Mouse (Mus musculus): Measurements from ENCODE around the gene Pla2r1.

The Pla2r1 gene

DNA sequence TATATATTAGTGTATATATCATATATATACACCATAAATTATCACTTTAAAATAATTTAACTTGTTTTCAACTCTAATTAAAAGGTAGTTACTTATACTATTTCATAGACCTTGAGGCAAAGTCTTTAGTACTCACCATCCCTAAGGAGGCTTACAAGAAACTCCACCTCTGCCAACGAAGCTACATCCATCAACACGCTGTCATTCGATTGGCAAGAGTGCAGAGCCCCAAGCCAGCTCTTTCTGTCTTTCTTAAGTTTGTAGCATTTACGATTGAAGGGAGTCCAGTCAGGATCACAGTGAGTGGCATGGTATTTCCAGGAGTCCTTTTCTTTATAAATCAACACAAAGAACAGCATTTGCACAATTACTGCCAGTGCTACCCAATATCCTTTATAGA lies 49.1 kb downstream of the Pla2r1 start:
- DNase-seq (ENCODE audit: inconsistent ontology term) = no peak

DNA sequence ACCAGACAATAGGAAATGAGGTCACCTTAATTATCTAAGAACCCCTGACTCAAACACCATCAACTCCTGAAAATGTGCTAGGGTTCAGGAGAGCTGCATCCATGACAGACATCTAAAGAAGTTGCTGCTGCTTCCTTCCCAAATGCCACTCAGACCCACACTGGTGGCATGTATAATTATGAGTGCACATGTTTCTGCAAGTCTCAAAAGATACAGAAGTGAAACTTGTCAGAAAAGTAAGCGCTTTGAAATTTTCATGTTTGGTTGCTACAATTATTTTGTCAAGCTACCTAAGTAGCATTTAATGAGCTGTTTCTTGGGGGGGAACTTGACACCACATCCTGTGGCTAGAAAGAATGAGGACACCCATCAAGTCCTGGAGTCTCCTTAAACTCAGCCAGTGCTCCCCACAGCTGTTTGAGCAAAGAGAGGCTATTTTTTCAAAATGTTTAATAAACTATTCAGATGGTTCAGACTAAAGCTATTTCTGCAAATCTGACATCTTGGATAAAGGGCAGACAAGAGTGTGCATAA lies 52.5 kb downstream of the Pla2r1 start:
- no peak for DNase-seq (ENCODE audit: inconsistent ontology term)

DNA sequence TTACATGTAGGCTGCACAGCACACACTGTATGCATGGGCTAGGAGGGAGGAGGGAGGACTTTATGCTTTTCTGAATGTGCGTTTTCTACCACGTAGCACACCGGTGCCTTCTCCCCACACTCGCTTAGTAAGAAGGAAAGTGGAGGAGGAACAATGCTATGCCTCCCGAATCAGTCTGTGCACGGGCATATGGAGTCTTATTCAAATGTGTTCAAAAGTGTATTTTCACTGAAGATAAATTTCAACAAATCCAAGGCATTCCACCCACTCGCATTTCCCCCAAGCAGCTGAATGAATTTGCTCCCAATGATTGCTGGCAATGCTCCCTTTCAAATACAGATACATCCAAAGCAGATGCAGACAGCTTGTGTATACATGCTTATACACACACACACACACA lies 73.2 kb downstream of the Pla2r1 start:
- DNase-seq (ENCODE audit: inconsistent ontology term) = no peak

DNA sequence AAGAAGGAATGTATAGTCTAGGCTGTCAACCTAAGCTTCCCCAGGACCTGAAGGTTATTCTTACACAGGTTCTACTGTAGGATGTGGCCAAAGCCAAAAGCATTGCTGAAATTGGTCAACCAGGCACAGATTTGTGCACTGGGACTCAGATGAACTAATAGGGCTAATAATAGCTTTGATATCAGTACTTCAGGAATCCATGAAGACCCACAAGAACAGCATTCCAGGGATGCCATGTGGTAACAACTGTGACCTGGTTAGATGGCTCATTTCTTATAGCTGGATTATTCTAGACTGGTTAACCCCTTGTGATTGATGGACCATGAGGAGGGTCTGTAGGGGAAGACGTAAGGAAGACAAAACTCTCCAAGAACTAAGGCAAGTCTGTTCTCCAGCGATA lies 74.3 kb downstream of the Pla2r1 start:
- DNase-seq (ENCODE audit: inconsistent ontology term) = peak; percentile 57

DNA sequence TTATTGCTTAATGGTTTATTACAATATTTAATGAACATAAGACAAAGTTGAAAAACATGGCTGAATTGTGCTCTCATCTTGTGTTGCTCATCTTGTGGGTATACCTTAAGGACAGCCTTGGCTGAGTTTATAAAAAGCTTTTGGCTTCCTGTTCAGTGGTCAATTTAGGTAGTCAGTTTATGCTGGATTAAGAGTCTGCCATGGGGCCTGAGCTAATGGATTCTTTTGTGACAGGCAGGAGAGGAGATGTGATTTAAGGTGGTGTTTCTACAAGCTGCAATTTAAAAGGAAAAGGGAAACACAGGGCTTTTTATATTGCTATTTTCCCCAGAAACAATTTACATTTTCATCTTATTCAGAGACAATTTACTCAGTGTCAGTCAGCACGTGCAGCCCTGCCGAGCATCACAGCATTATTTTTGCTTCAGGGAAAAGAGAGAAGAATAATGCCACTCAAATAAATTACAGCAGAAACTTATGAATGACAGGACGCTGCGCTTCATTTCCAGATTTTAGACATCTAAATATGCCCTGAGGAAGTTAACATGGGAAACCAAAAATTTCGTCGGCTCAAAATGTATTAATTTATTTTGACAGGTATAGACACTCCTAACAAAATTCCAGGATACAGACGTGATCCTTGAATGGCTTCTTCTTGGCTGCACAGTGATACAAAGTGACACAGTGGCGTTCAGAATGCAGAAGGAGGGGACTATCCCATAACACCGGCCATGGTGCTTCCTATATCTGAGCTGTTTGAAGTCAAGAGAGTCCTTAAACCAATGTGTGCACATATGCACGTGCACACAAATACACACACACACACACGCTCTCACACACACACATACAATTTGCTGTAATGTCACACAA lies 84.0 kb downstream of the Pla2r1 start:
- no peak for DNase-seq (ENCODE audit: inconsistent ontology term)

DNA sequence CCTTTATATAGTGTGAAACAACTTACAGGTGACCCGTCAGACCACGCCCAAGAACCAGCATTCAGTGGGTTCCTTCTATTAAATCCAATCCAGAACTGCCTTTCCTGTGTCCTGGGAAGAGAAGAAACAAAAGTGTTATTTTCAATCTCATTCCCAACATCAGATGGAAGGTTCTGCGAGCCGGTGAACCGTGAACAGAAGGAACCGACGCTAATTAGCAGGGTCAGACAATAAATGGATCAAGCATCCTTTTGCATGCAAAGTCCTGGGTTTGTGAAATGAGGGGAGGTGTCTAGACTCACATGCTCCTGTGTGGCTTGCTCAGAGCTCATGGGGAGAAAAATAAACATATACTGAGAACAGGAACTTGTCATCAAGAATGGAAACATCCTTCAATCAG lies 100.7 kb downstream of the Pla2r1 start:
- DNase-seq (ENCODE audit: inconsistent ontology term) = peak; percentile 19

DNA sequence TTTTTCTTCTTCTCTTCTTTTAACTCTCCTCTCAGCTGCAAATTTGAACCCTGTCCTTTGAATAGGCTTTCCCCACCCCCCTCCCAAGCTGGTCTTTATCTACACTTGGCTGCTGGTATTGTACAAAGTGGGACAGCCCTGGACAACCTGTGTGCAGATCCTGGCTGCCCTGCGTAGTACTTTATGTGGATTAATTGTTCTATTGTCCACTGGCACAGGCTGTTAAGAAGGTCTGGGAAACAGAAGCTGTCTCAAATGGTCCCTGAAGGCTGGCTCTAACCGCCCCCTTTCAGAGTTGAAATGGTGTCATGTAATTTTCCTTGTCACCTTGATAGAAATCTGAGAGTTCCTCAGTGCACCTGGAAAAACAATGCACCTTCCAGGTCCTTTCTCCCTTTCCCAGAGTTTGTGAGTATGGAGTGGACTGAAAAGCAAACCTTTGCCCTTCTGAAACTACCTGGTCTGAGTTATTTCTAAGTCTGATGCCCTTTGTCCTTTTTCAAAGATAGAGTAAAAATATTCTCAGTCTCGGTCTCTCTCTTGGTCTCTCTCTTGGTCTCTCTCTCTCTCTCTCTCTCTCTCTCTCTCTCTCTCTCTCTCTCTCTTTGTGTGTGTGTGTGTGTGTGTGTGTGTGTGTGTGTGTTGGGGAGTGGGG lies 101.9 kb downstream of the Pla2r1 start:
- DNase-seq (ENCODE audit: inconsistent ontology term) = no peak

DNA sequence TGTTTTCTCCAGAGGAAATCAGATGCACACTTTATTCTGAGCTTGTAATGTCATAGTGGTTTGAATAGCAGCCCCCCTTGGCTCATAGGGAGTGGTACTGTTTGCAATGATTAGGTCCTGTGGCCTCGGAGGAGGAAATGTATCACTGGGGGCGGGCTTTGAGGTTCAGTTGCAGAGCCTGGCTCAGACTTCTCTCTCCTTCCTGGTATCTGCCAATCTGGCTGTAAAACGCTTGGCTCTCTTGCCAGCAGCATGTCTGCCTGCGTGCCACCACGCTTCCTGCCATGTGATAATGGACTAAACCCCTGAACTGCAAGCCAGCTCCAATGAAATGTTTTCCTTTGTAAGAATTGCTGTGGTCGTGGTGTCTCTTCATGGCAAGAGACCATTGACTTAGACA lies 103.4 kb downstream of the Pla2r1 start:
- peak; percentile 2 for DNase-seq (ENCODE audit: inconsistent ontology term)

DNA sequence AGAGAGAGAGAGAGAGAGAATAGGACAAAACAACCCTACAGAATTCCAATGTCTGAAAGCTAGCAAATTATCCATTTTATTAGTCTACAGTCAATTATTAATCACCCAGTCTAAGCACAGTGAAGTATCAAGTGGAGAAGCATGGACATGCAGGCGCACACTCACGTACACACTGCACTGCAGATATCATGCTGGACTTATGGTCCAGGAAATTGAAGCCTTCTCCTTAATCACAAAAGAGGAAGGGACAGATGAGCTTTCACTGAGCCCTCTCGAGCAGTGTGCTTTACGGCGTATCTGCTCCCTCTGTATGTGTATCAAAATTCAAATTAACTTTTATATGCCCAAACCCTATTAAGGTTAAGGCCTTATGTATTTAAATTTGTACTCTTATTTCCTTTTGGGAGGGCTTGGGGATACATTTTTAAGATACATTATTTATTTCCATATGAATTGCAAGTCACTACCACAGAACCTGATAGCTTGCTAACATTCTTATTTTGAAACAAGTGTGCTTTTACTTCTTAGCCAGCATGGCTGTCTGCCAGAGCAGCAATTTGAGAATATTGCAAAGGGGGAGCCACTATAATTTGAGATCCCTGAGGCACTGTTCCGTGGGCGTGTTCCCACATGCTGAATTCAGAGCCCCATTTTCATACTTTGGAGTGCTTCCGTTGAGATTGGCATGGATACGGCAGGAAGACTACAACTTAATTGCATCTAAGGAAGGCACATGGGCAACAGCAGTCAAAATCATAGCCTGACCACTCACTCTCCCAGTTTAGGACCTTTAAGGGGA lies 108.2 kb downstream of the Pla2r1 start:
- DNase-seq (ENCODE audit: inconsistent ontology term) = no peak

DNA sequence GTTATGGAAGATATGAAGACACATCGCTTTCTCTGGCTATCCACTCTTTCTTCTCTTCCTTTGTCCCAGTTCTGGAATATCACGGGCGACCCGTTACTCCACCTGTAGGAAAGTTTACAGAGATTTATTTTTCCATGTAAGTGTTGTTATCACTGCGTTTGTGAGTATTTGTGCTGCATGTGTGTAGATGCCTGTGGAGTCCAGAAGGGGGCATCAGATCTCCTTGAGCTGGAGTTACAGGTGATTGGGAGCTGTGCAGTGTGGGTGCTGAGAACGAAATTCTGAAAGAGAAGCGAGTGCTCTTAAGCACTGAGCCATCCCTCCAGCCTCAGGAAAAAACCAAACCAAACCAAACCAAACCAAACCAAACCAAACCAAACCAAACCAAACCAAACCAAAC lies 109.8 kb downstream of the Pla2r1 start:
- DNase-seq (ENCODE audit: inconsistent ontology term) = no peak

DNA sequence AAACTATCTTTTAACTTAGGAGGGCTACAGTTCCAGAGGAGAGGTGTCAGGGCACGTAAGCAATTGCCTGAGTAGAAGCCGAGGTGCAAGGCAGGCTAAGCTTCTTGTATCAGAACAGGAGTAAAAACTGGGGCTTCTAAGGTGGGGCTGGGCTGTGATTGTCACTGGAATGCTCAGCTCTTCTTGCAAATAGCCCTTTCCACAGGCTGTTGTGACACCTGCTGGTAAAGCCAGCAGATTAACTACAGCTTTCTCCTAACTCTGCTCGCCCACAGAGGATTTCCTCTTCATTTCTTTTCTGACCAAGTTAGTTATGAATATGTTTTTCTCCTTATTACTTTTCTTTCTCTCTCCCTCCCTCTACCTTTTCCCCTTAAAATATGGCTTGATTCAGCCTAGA lies 111.2 kb downstream of the Pla2r1 start:
- DNase-seq (ENCODE audit: inconsistent ontology term) = no peak

DNA sequence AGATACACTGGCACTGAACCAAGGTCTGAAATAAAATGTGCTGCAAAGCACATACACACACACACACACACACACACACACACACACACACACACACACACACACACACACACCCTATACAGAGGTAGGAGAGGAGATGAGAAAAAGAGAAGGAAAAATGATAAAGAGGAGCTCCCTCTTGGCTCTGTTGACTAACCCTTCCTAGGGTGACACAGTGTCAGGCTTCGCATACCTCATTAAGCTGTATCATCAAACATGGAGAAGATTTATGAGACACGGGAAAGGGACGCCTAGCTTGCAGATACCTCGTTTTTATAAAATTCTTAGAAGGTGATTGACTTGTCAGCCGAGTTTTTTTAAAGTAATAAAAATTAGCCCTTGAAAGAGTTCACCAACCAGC lies 116.3 kb downstream of the Pla2r1 start:
- no peak for DNase-seq (ENCODE audit: inconsistent ontology term)

DNA sequence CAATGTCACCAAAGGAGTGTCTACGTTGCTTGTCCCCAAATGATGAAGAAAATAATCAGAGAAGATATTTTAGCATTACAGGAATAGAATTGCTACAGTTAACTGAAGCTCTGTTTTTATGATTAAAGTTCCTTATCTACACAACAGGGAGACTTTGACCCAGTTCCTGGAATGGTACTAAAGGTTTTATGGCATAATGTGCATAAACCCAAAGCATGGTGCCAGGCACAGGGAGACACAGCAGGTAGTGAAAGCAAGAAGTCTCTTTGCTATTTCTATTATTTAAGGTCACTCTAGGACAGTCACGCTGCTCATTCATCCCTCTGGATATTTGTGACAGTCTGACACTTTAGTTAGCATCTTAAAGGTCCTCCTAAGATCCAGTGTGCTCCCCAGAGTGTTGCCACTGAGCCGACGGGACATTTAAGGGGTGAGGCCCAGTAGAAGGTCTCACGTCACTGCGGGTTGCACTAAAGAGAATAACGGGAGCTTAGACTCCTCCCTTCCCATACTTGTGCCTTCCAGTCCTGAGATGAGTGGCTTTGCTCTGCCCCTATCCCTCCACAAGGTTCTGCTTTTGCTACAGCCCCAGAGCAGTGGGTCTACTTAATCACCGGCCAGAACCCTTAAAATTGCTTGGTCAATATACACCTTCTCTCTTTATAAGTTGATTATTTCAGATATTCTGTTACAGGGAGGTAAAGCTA lies 122.6 kb downstream of the Pla2r1 start:
- no peak for DNase-seq (ENCODE audit: inconsistent ontology term)

DNA sequence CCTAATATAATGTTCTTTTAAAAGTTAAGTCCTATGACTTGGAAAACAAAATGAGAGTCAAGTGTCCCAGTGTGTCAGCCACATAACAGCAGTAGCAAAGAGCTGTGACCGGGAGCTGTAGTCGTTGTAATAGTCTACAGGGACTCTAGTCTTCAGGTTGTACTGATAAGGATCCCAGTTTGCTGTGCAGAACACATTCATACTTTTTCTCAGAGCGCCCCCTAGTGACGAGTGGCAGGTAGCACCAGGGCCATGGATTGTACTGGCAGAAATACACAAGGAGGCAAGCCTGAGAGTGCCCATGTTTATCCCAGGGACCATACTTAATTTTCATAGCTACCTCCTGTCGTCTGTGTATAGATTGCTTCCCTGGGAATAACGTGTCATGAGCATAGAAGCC lies 135.0 kb downstream of the Pla2r1 start:
- peak; percentile 57 for DNase-seq (ENCODE audit: inconsistent ontology term)

DNA sequence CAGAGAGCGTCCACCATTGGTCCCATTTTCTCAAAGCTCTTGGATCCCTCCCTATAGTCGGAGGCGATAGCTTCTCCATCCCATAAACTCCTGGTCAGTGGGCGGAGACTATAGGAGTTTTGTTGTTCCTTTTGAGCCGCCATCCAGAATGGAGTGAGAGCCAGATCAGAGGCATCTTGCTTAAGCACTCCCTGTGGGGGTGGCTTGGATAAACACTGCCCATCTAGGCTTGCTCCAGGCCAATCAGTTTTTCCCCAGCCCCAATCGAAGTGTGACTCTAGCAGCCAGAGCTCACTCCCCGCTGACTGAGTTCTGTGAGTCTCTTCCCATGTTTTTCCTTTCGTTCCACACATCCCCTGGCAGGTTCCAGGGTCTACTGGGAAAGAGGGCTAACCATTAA lies 138.8 kb downstream of the Pla2r1 start:
- DNase-seq (ENCODE audit: inconsistent ontology term) = no peak

DNA sequence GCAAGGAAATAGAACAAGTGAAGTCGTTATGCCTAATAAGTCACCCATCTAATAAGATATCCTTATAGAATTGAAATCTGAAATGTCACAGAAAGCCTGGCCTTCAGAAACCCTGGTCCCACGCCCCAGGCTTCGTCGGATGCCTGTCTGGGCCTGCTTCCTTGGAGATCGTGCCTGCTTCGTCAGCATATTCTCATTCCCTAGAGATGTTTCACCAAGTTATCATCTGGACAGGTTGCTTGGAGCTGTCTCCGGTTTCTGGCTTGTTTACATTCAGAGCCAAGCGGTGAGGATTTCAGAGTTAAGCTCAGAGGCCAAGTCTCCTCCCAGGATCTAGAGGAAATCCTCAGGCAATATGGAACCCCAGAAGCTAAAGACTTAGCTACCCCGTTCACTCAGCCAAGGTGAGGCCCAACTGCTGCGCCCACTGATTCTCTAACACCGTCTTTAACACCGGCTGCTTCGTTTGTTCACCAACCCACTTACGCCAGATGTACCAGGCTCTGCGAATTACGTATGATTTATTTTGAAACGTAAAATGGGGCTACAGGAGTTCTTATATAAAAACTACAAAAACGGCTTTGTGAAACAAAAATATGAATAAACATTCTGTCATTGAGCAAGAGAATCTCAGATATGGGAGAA lies 140.0 kb downstream of the Pla2r1 start:
- DNase-seq (ENCODE audit: inconsistent ontology term) = no peak

DNA sequence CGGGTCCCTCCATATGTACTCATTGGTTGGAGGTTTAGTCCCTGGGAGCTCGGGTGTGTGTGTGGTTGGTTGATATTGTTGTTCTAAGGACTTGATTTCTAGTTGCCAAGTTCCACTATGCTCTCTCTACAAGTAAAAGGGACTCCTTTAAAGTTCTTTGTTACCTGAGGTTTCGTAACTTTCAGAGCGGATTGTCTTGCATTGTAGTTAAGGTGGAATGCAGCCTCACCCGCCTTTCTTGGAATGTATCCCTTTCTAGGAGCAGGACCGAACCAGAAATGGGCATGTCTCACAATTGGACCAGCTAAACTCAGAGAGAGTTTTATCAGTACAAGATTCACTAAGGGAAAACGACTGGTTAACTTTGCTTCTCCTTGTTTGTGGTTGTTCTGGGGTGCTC lies 141.9 kb downstream of the Pla2r1 start:
- no peak for DNase-seq (ENCODE audit: inconsistent ontology term)

DNA sequence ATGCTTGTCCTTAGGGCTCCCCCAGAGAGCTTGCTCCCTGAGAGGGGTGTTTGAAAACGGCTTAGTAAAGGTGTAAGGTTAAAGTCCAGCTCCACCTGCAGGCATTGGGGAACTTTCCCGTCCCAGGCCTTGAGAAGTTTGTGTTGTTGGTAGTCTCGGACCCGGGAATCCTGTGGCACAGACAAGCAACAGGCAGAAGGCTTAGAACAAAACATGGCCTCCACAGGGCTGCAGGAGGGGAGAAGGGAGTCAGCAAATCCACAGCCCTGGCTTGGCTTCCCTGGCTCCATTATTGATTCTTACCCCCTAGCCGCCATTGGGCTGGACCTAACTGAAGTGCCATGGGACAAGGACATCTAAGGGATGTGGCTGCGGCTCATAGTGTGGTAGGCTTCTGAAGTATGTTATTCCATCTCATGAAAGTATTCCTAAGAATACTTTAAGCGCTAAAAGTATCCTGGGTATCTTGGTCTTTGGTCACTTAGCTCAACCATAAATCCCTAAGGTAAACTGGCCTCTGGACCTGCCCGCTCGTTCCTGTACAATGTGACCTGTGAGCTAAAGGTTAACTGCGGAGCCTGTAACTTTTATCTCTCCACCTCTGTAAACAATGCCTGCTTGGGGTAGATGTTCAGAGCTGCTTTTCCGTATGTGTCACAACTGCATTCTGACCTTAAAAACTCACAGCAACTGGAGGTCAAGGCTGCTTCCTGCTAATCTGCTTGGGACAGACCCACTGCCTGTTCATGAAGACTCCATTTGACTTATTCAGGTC lies 142.9 kb downstream of the Pla2r1 start:
- DNase-seq (ENCODE audit: inconsistent ontology term) = no peak

DNA sequence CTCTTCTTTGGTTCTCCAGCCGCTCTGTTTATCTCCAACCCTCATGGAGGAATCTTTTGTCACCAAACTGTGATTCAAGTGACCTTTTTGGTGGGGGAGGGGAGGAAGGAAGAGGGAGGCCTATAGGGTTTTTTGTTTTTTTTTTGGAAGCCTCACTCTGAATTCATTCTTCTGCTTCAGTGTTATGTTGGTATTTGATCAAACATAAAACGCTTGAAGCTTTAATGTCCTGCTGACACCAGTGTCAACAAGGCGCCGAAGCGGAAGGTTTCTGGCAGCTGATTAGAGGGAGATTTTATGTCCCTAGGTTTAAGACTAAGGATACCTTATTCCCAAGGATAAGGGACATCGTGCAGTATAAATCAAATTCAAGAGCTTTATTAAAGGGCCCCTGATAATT lies 143.9 kb downstream of the Pla2r1 start:
- DNase-seq (ENCODE audit: inconsistent ontology term) = peak; percentile 51

DNA sequence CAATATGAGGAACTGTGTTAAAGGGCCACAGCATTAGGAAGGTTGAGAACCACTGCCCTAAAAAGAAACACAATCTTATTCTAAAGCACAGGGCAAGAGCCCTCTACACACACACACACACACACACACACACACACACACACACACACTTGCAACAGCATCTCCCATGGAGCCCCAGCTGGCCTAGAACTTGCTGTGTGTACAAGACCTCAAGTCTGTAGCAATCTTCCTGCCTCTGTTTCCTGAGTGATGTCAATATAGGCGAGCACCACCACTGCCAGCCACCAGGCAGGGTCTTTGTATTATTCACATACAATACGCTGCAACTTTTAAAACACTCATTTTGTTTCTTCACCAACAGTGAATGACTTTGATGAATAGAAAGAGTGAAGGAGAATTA lies 145.7 kb downstream of the Pla2r1 start:
- DNase-seq (ENCODE audit: inconsistent ontology term) = no peak
